Mouse (Mus musculus): ENCODE measurements at regions not wholly inside any gene's neighbourhood (a gene's known extent, or its start where the extent isn't known, plus 50 kb on each side); places are given as distances from the start of the nearest gene placed in this dataset.
A peak's percentile ranks its signal among the peaks of the same experiment; 100 is the strongest.

DNA sequence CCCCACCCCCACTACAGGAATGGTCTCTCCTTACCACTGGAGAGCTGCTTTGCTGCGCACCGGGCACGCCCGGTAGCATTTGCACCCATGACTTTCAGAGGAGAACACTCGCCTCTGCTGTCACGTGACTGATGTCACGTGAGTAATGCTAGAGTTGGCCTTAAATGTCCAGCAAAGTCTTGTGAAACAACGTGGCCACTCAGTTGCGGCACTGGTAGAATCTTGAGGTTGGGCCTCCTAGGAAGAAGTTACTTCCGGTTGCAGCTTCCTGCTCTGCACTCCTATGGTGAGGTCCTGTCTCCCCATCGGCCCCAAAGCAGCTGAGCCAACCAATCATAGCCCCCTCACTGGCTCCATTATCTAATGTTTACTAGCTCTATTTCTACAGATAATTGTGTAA, 62.7 kb upstream of the Atrnl1 start:
- no peak for TF ChIP-seq CTCF (IDR thresholded peaks at IDR 0.05; ENCODE audit: low read depth)
- H3K4me2 ChIP-seq = no peak overlapping the region
- no peak overlapping the region for H3K27ac ChIP-seq (ENCODE audit: low read depth)
- H3K9ac ChIP-seq = no peak overlapping the region
- ATAC-seq (ENCODE audit: insufficient read depth) = no peak
- no peaks in the 10 kb centered on the region for H3K4me1 ChIP-seq (ENCODE audit: insufficient read depth)
- H3K9me3 ChIP-seq (ENCODE audit: low read depth, low read length) = no peaks in the 10 kb centered on the region
- no peak for DNase-seq
- no peaks in the 10 kb centered on the region for H3K27me3 ChIP-seq (ENCODE audit: insufficient read depth, low read length)
- no peaks in the 10 kb centered on the region for H3K36me3 ChIP-seq (ENCODE audit: insufficient read depth)
- 83% methylated on average over 11 of the region's 11 CpGs for WGBS
- H3K4me3 ChIP-seq (ENCODE audit: low read depth, low read length) = no peak overlapping the region

- no peaks in the 10 kb centered on the region for H3K36me3 ChIP-seq (ENCODE audit: insufficient read depth)
- no peak overlapping the region for H3K27ac ChIP-seq (ENCODE audit: low read depth)
- no peak overlapping the region for H3K4me2 ChIP-seq
- no peak for TF ChIP-seq CTCF (IDR thresholded peaks at IDR 0.05; ENCODE audit: low read depth)
- H3K4me1 ChIP-seq (ENCODE audit: insufficient read depth) = no peaks in the 10 kb centered on the region
- H3K9ac ChIP-seq = no peak overlapping the region
- ATAC-seq (ENCODE audit: insufficient read depth) (no peak), DNase-seq (no peak)
- no peak overlapping the region for H3K4me3 ChIP-seq (ENCODE audit: low read depth, low read length)
- 52% methylated on average over 11 of the region's 11 CpGs for WGBS
- no peaks in the 10 kb centered on the region for H3K27me3 ChIP-seq (ENCODE audit: insufficient read depth, low read length)
- no peaks in the 10 kb centered on the region for H3K9me3 ChIP-seq (ENCODE audit: low read depth, low read length)
Observed at GRCm38 (mm10) chr19:57548661-57549060, 62.2 kb upstream of the Atrnl1 start.

DNA sequence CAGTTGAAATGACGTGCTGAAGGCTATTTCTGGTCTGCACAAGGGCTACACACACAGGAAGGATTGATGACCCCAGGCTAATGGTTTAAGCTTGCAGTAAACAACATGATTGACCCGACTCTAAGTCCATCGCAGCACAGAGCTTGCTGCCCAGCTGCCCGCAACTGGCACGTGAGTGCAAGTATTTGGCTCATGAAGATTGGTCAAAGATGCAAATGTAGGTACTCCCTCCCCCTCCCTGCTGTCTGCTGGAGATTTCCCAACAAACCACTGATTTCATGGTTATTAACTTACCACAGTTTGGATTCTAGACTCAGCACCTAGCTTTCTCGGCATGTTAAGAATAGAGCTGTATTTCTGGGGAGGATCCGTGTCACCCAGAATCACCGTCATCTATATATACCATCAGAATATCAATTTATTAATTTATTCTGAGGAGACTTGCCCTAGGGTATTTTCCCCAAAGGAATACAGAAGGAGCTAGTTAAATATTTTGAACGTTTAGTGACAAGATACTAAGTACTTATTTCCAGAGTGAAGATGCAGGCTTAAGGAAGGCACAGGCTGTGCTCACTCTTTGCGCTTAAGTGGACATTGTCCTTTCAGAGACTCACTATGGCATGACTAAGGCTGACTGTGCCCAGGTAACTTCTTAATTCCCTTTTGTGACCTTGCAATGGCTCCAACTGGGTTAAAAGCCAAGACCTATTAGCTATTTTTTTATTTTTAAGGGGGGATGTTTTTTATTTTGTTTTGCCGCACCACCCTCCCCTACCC, 57.7 kb upstream of the Atrnl1 start:
- H3K27me3 ChIP-seq (ENCODE audit: insufficient read depth, low read length) = no peaks in the 10 kb centered on the region
- no peak for DNase-seq
- no peak overlapping the region for H3K27ac ChIP-seq (ENCODE audit: low read depth)
- TF ChIP-seq CTCF (IDR thresholded peaks at IDR 0.05; ENCODE audit: low read depth) = no peak
- H3K4me1 ChIP-seq (ENCODE audit: insufficient read depth) = no peaks in the 10 kb centered on the region
- no peak for ATAC-seq (ENCODE audit: insufficient read depth)
- no peaks in the 10 kb centered on the region for H3K36me3 ChIP-seq (ENCODE audit: insufficient read depth)
- H3K9ac ChIP-seq = no peak overlapping the region
- H3K4me3 ChIP-seq (ENCODE audit: low read depth, low read length) = no peak overlapping the region
- no peaks in the 10 kb centered on the region for H3K9me3 ChIP-seq (ENCODE audit: low read depth, low read length)
- no peak overlapping the region for H3K4me2 ChIP-seq
- WGBS = 63% methylated on average over 11 of the region's 11 CpGs

DNA sequence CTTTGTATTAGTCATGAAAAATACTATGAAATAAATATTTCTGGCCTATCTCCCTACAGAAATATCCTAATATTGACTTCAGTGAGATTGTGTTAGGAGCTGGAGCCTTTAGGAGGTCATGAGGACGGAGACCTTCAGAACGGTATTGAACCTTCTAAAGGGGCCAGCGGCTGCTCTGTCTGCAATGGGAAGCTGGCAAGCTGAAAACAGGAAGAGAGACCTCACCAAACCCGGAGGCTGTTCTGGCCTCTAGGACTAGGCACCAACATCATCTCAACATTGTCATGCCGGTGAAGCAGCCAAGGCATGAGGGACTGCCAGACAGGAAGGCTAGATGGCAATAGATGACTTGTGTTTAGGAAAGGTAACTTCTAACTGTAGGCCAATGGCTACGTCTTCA, 56.7 kb upstream of the Atrnl1 start:
- 87% methylated on average over 6 of the region's 6 CpGs for WGBS
- Histone ChIP-seq H3K27ac (ENCODE audit: low read depth) (no peak overlapping the region), H3K4me2 (no peak overlapping the region), H3K36me3 (ENCODE audit: insufficient read depth) (no peaks in the 10 kb centered on the region), H3K9ac (no peak overlapping the region), H3K4me1 (ENCODE audit: insufficient read depth) (no peaks in the 10 kb centered on the region), H3K27me3 (ENCODE audit: insufficient read depth, low read length) (no peaks in the 10 kb centered on the region), H3K9me3 (ENCODE audit: low read depth, low read length) (no peaks in the 10 kb centered on the region), H3K4me3 (ENCODE audit: low read depth, low read length) (no peak overlapping the region)
- ATAC-seq (ENCODE audit: insufficient read depth) (no peak), DNase-seq (no peak)
- no peak for TF ChIP-seq CTCF (IDR thresholded peaks at IDR 0.05; ENCODE audit: low read depth)

DNA sequence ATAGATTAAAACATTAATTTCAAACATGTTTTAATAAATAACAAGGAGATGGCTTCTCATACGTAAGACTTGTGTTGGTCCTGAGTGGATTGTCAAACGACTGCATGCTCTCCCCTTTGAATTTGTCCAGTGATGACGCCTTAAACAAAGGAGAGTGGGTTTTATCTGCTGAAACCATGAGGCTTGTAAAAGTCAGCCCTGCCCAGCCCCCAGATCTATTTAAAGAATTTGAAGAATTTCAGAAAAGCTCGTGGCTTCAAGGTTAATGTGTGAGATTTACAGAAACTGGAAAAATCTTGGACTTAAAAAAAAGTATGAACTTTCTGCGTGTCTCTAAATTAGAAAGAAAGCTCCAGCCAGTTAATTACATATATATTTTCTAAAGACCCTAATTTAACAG, 55.5 kb upstream of the Atrnl1 start:
- peak; percentile 58 for DNase-seq
- Histone ChIP-seq H3K4me1 (ENCODE audit: insufficient read depth) (no peaks in the 10 kb centered on the region), H3K27me3 (ENCODE audit: insufficient read depth, low read length) (no peaks in the 10 kb centered on the region), H3K36me3 (ENCODE audit: insufficient read depth) (no peaks in the 10 kb centered on the region), H3K4me3 (ENCODE audit: low read depth, low read length) (no peak overlapping the region), H3K9ac (no peak overlapping the region), H3K9me3 (ENCODE audit: low read depth, low read length) (no peaks in the 10 kb centered on the region), H3K4me2 (no peak overlapping the region), H3K27ac (ENCODE audit: low read depth) (no peak overlapping the region)
- 19% methylated on average over 5 of the region's 5 CpGs for WGBS
- ATAC-seq (ENCODE audit: insufficient read depth) = no peak
- no peak for TF ChIP-seq CTCF (IDR thresholded peaks at IDR 0.05; ENCODE audit: low read depth)

GRCm38 (mm10) chr19:57558420-57558967, 52.3 kb upstream of the Atrnl1 start:
- Histone ChIP-seq H3K9me3 (ENCODE audit: low read depth, low read length) (no peaks in the 10 kb centered on the region), H3K36me3 (ENCODE audit: insufficient read depth) (no peaks in the 10 kb centered on the region), H3K9ac (no peak overlapping the region), H3K4me1 (ENCODE audit: insufficient read depth) (no peaks in the 10 kb centered on the region), H3K27me3 (ENCODE audit: insufficient read depth, low read length) (no peaks in the 10 kb centered on the region), H3K4me2 (no peak overlapping the region), H3K27ac (ENCODE audit: low read depth) (no peak overlapping the region), H3K4me3 (ENCODE audit: low read depth, low read length) (no peak overlapping the region)
- ATAC-seq (ENCODE audit: insufficient read depth) (no peak), DNase-seq (no peak)
- WGBS = 75% methylated on average over 19 of the region's 19 CpGs
- TF ChIP-seq CTCF (IDR thresholded peaks at IDR 0.05; ENCODE audit: low read depth) = no peak

- H3K27ac ChIP-seq (ENCODE audit: low read depth) = no peak overlapping the region
- no peak overlapping the region for H3K4me3 ChIP-seq (ENCODE audit: low read depth, low read length)
- H3K4me2 ChIP-seq = no peak overlapping the region
- DNase-seq (peak; percentile 42), ATAC-seq (ENCODE audit: insufficient read depth) (no peak)
- no peak for TF ChIP-seq CTCF (IDR thresholded peaks at IDR 0.05; ENCODE audit: low read depth)
- no peak overlapping the region for H3K9ac ChIP-seq
- H3K36me3 ChIP-seq (ENCODE audit: insufficient read depth) = no peaks in the 10 kb centered on the region
- no peaks in the 10 kb centered on the region for H3K9me3 ChIP-seq (ENCODE audit: low read depth, low read length)
- 45% methylated on average over 3 of the region's 3 CpGs for WGBS
- H3K27me3 ChIP-seq (ENCODE audit: insufficient read depth, low read length) = no peaks in the 10 kb centered on the region
- no peaks in the 10 kb centered on the region for H3K4me1 ChIP-seq (ENCODE audit: insufficient read depth)
Observed at GRCm38 (mm10) chr19:57560757-57561156, 50.1 kb upstream of the Atrnl1 start.

Data from lung, embryonic 14.5 days (tissue).